Mouse (Mus musculus) induced T-regulatory cell, adult 2 months (primary cell): ENCODE measurements around the gene Fbxl17.

Experiments used
- DNase-seq: peaks from one replicate; pipeline ENCODE4 v3.0.0-alpha.2; 2012; ENCODE audit warnings: low read depth

The Fbxl17 gene

GRCm38 (mm10) chr17:63499636-63500155 is at the start of gene Fbxl17:
Gene Fbxl17, minus strand, starts transcription at chr17:63500017.
- DNase-seq, result peak; percentile 77

GRCm38 (mm10) chr17:63547465-63547864 is 47.6 kb upstream of the Fbxl17 start:
- DNase-seq, result peak; percentile 1

GRCm38 (mm10) chr17:63534576-63535265 is 34.9 kb upstream of the Fbxl17 start:
- DNase-seq, result no peak

GRCm38 (mm10) chr17:63533074-63533836 is 33.4 kb upstream of the Fbxl17 start:
- no peak for DNase-seq

GRCm38 (mm10) chr17:63529476-63529875 is 29.7 kb upstream of the Fbxl17 start:
- no peak for DNase-seq

GRCm38 (mm10) chr17:63520691-63521090 is 20.9 kb upstream of the Fbxl17 start:
- no peak for DNase-seq

GRCm38 (mm10) chr17:63510451-63510850 is 10.6 kb upstream of the Fbxl17 start:
- no peak for DNase-seq

- no peak for DNase-seq
Observed at GRCm38 (mm10) chr17:63501091-63501490, 1.3 kb upstream of the Fbxl17 start.

GRCm38 (mm10) chr17:63500156-63500834 is 478 bp upstream of the Fbxl17 start:
- DNase-seq, result peak; percentile 94

GRCm38 (mm10) chr17:63498717-63499635 is 841 bp downstream of the Fbxl17 start:
- DNase-seq, result peak; percentile 64

- no peak for DNase-seq
Observed at GRCm38 (mm10) chr17:63498182-63498716, 1.6 kb downstream of the Fbxl17 start.

GRCm38 (mm10) chr17:63497206-63497731 is 2.5 kb downstream of the Fbxl17 start:
- DNase-seq, result no peak

- DNase-seq, result no peak
Observed at GRCm38 (mm10) chr17:63496153-63496552, 3.7 kb downstream of the Fbxl17 start.

- no peak for DNase-seq
Observed at GRCm38 (mm10) chr17:63493876-63494580, 5.8 kb downstream of the Fbxl17 start.

- peak; percentile 30 for DNase-seq
Observed at GRCm38 (mm10) chr17:63493274-63493673, 6.5 kb downstream of the Fbxl17 start.

GRCm38 (mm10) chr17:63492665-63493273 is 7.0 kb downstream of the Fbxl17 start:
- no peak for DNase-seq

- DNase-seq, result no peak
Observed at GRCm38 (mm10) chr17:63489525-63489924, 10.3 kb downstream of the Fbxl17 start.

GRCm38 (mm10) chr17:63467866-63468265 is 32.0 kb downstream of the Fbxl17 start:
- DNase-seq, result peak; percentile 72

GRCm38 (mm10) chr17:63465239-63465638 is 34.6 kb downstream of the Fbxl17 start:
- no peak for DNase-seq

GRCm38 (mm10) chr17:63462512-63462911 is 37.3 kb downstream of the Fbxl17 start:
- no peak for DNase-seq
